Mouse (Mus musculus) forebrain, embryonic 14.5 days (tissue): ENCODE data around the gene Gpc6. TPM values are rescaled to one million over a fixed set of nuclear protein-coding genes. Genes with fewer than 3 reads are reported as not detected.

Source experiments
- ATAC-seq: fragments of 200-750 bp; cut with Nextera tagmentation; 2 replicates; pipeline ENCODE4 v1.8.0; 2017; ENCODE audit warnings: mild to moderate bottlenecking, moderate library complexity
- DNase-seq: peaks from one replicate; pipeline ENCODE4 v3.0.0-alpha.2; 2015; ENCODE audit warnings: low spot score
- H3K27ac ChIP-seq: fragments of 300-500 bp; sonication (generic); 2 replicates; pipeline ENCODE4 v1.5.1; 2014; ENCODE audit warnings: low read depth, mild to moderate bottlenecking, control low read depth, low read length, moderate library complexity
- H3K27me3 ChIP-seq: fragments of 300-500 bp; sonication (generic); replicated peaks from 2 replicates; pipeline ENCODE4 v1.6.1; 2014; ENCODE audit warnings: low read length, control low read depth, mixed read lengths; ENCODE audit not compliant: control insufficient read depth, insufficient read depth
- H3K36me3 ChIP-seq: fragments of 300-500 bp; sonication (generic); 2 replicates; pipeline ENCODE4 v1.6.1; 2014; ENCODE audit warnings: low read length, control low read depth; ENCODE audit not compliant: control insufficient read depth, insufficient read depth
- H3K4me1 ChIP-seq: fragments of 300-500 bp; sonication (generic); 2 replicates; pipeline ENCODE4 v1.6.1; 2014; ENCODE audit warnings: antibody characterized with exemption, low read length, control low read depth; ENCODE audit not compliant: control insufficient read depth, insufficient read depth
- H3K4me2 ChIP-seq: fragments of 300-500 bp; sonication (generic); 2 replicates; pipeline ENCODE4 v1.6.1; 2014; ENCODE audit warnings: mild to moderate bottlenecking, control low read depth, low read length
- H3K4me3 ChIP-seq: fragments of 300-500 bp; sonication (generic); 2 replicates; pipeline ENCODE4 v1.5.1; 2014; ENCODE audit warnings: low read depth, low read length, control low read depth
- H3K9ac ChIP-seq: fragments of 300-500 bp; sonication (generic); 2 replicates; pipeline ENCODE4 v1.6.1; 2014; ENCODE audit warnings: mild to moderate bottlenecking, low read length, control low read depth, moderate library complexity
- H3K9me3 ChIP-seq: fragments of 300-500 bp; sonication (generic); replicated peaks from 2 replicates; pipeline ENCODE4 v1.6.1; 2016; ENCODE audit warnings: low read length, control low read depth, mixed read lengths; ENCODE audit not compliant: control insufficient read depth
- WGBS: fragments of 180-500 bp; shearing (Covaris S2); extraction: QIAGEN DNeasy Blood & Tissue Kit; methylation state at CpG from one replicate; pipeline ENCODE4 v1.1.7; 2014; 5-methylcytosine and 5-hydroxymethylcytosine counted together
- polyA plus RNA-seq: library from polyadenylated mRNA; unstranded; fragments of >200 nt; fragmentation: Nextera tagmentation; extraction: Ambion mirVana; gene quantifications from 2 replicates; pipeline ENCODE4 v1.2.1, GENCODE M21; 2014

Gene Gpc6
- polyA plus RNA-seq, 1 experiment from 2014 or later: 9.0 TPM

DNA sequence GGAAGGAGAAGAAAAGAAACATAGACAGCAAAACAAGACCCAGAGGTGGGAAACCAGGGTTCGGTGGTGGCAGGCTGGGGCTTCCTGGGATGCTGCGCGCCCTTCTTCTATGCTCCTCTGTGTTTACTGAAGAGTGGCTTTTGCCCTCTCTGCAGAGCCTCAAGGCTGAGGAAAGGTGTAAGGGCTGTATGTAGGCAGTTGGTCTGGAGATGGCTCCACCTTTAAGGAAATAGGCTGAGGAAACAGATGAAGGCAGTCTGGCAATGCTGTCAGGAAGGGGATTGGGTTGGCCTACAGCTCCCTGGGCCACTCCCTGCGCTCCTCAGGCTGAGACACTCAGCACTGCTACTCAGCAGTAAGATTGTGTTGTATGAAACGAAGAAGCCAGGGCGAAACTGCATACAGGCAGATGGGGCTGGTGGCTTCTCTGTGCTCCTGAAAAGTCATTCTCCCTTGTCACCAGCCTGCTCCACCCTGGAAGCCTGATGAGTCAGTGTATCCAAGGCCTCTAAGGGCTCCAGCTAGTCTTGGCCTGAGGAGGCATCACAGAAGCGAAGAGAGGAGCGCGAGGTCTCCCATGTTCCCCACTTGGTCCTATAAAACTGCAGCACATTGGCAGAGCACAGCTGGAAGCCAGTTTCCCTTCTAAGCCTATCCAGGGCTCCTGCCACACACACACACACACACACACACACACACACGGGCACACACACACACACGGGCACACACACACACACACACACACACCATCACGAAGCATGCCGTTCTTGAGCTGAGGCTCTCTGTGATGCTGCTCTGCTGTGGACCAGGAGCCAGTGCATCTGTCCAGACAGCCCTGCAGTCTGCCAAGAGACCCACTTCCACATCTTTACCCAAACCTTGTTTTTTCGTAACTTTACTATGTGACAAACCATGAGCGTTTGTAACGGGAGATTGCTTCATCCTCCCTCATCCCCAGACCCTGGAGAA lies 1006.0 kb downstream of the Gpc6 start:
- H3K4me1 ChIP-seq: peaks cover 4% of the 10 kb centered on the region; the same call in 1 of the 2 replicates
- WGBS: 57% methylated on average over 16 of the region's 16 CpGs
- DNase-seq (no peak), ATAC-seq (peak; percentile 29; the same call in 1 of the 2 replicates)
- H3K27ac ChIP-seq: no peak overlapping the region
- no peak overlapping the region for H3K4me2 ChIP-seq
- H3K27me3 ChIP-seq: no peaks in the 10 kb centered on the region
- no peaks in the 10 kb centered on the region for H3K9me3 ChIP-seq
- no peaks in the 10 kb centered on the region for H3K36me3 ChIP-seq
- no peak overlapping the region for H3K9ac ChIP-seq
- H3K4me3 ChIP-seq: no peak overlapping the region

DNA sequence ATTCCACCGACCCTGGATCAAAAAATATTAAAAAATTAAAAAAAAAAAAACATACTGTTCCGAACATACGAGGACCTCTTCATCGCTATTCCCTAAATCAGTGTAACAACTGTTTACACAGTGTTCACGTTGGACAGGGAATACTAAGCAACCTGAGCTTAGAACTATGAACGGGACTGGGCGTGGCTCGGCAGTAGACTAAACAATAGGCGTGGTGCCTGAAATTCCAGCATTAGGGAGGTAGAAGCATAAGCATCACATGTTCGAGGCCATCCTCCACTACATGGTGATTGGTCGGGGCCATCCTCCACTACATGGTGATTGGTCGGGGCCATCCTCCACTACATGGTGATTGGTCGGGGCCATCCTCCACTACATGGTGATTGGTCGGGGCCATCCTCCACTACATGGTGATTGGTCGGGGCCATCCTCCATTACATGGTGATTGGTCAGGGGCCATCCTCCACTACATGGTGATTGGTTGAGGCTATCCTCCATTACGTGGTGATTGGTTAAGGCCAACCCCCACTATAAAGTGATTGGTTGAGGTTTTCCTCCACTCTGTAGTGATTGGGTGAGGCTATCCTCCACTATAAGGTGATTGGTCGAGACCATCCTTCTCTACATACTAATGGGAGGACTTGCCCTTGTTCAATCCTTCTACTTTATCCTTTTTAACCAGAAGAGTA lies 1007.2 kb downstream of the Gpc6 start:
- no peak overlapping the region for H3K9ac ChIP-seq
- ATAC-seq: no peak

DNA sequence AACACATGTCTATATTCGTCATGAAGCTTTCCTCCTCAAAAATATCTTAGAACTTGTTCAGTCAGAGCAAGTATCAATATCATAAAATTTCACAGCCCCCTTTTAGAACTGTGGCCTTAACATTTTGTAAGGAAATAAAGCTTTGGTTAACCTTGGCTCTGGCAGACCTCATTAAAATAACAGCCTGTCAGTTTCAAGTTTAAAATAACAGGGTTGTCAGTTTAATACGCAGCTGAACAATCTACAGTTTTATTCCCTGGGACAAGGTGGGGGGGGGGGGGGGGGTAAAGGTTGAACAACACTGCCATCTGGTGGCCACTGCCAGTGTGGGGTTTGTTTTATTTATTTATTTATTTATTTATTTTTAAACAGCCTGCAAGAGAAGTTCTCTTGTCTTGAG lies 1013.4 kb downstream of the Gpc6 start:
- no peak overlapping the region for H3K4me2 ChIP-seq
- H3K4me3 ChIP-seq: no peak overlapping the region
- 28% methylated on average over 2 of the region's 2 CpGs for WGBS
- H3K9me3 ChIP-seq: no peaks in the 10 kb centered on the region
- H3K27ac ChIP-seq: no peak overlapping the region
- H3K4me1 ChIP-seq: no peaks in the 10 kb centered on the region
- DNase-seq: peak; percentile 69
- H3K36me3 ChIP-seq: no peaks in the 10 kb centered on the region
- no peak overlapping the region for H3K9ac ChIP-seq
- peak; percentile 57; the same call in 1 of the 2 replicates for ATAC-seq
- H3K27me3 ChIP-seq: no peaks in the 10 kb centered on the region

More for the DNA sequence above, 1007.2 kb downstream of the Gpc6 start:
- Histone ChIP-seq H3K36me3 (no peaks in the 10 kb centered on the region), H3K4me3 (no peak overlapping the region), H3K27ac (no peak overlapping the region), H3K27me3 (no peaks in the 10 kb centered on the region), H3K9me3 (no peaks in the 10 kb centered on the region), H3K4me1 (peaks cover 4% of the 10 kb centered on the region; the same call in 1 of the 2 replicates), H3K4me2 (no peak overlapping the region)
- 96% methylated on average over 15 of the region's 17 CpGs for WGBS
- no peak for DNase-seq

DNA sequence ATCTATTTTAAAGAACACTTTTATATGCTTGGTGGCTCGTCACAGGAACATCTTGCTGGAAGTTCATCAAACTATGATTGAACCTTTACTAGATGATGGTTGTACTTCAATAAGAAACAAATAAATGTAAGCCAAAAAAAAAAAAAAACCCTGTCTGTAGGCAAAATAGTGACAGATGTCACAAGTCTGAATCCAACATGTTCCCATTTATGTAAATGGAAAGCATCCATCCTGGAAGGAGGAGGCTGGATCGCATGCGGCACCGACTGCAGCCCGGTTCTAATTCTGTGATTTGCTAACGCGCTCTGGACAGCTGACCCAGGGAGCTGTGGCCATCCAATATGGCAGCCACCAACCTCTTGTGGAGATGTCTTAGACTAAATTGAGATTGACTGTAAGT lies 1014.4 kb downstream of the Gpc6 start:
- 78% methylated on average over 7 of the region's 7 CpGs for WGBS
- H3K9me3 ChIP-seq: no peaks in the 10 kb centered on the region
- no peak overlapping the region for H3K4me3 ChIP-seq
- no peak overlapping the region for H3K9ac ChIP-seq
- H3K36me3 ChIP-seq: no peaks in the 10 kb centered on the region
- DNase-seq (peak; percentile 73), ATAC-seq (peak; percentile 35; the same call in 1 of the 2 replicates)
- H3K27ac ChIP-seq: no peak overlapping the region
- no peaks in the 10 kb centered on the region for H3K4me1 ChIP-seq
- H3K27me3 ChIP-seq: no peaks in the 10 kb centered on the region
- H3K4me2 ChIP-seq: no peak overlapping the region

DNA sequence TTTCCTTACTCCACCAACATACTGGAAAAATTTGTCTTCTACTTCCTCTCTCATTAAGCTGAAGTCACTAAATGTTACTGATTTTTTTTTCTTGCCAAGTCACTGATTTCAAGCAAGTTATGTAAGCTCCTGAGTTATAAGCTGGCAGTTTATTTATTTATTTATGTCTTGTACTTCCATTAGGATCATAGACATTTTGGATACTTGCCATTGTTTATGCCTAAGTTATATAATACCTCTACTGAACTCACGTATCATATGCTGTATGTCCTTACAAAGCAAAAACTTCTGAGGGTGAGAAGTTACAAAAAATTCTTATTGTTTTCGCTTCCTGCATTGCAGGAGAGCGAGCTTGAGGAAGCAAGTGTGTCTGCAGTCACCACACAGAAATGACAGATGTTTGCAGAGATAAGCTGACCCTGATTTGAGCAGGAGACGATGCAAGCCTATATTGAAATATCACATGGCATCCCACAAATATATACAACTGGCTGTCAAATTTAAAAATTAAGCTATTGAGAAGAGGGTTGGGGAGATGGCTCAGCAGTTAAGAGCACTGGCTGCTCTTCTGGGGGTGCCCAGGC lies 1020.9 kb downstream of the Gpc6 start:
- no peaks in the 10 kb centered on the region for H3K27me3 ChIP-seq
- ATAC-seq (no peak), DNase-seq (no peak)
- 90% methylated on average over 4 of the region's 4 CpGs for WGBS
- no peak overlapping the region for H3K27ac ChIP-seq
- no peaks in the 10 kb centered on the region for H3K4me1 ChIP-seq
- no peak overlapping the region for H3K4me3 ChIP-seq
- H3K36me3 ChIP-seq: no peaks in the 10 kb centered on the region
- H3K9me3 ChIP-seq: no peaks in the 10 kb centered on the region
- H3K9ac ChIP-seq: no peak overlapping the region
- H3K4me2 ChIP-seq: no peak overlapping the region

DNA sequence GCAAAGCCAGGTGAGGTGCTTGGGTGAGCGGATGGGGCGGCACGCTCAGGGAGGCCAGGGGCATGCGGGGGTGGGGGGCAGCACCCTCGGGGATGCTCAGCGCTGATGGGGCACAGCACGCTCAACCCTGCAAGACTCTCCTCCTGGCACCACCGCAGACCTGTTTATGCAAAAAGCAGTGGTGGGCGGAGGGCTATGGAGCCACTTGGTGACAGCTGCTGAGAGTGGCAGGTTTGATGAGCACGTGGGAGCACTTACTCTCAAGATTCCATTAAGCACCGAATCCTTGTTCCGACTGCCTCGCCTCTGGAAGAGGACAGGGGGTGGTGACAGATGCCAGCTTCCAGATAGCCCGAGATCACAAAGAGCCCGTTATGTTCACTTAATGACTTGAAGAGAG lies 1026.2 kb downstream of the Gpc6 start:
- H3K36me3 ChIP-seq: no peaks in the 10 kb centered on the region
- no peak overlapping the region for H3K9ac ChIP-seq
- H3K9me3 ChIP-seq: no peaks in the 10 kb centered on the region
- peak overlapping the region; percentile 8; the same call in 1 of the 2 replicates for H3K4me2 ChIP-seq
- ATAC-seq: peak; percentile 76
- WGBS: 61% methylated on average over 15 of the region's 15 CpGs
- no peak overlapping the region for H3K4me3 ChIP-seq
- no peaks in the 10 kb centered on the region for H3K27me3 ChIP-seq
- peak; percentile 60 for DNase-seq
- no peak overlapping the region for H3K27ac ChIP-seq
- no peaks in the 10 kb centered on the region for H3K4me1 ChIP-seq

DNA sequence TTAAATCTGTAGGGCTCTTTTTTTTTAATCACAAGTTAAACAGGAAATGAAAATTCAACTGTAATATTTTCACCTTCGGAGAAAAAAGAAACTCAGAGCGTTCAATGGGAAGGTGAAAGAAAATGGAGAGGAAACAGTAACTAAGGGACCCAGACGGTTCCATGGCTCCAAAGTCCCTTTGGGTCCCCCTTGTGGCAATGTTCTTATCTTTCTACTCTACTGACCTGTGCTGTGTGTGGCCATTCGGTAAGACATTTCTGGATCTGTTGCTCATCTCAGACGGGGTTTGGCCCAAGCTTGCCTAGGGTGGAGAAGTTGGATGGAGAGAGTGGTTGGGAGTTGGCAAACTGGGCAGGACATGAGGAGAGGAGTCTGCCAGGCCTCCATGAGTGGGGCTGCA lies 1026.6 kb downstream of the Gpc6 start:
- 55% methylated on average over 5 of the region's 5 CpGs for WGBS
- H3K27me3 ChIP-seq: no peaks in the 10 kb centered on the region
- no peak overlapping the region for H3K9ac ChIP-seq
- no peaks in the 10 kb centered on the region for H3K4me1 ChIP-seq
- no peak overlapping the region for H3K27ac ChIP-seq
- no peak overlapping the region for H3K4me3 ChIP-seq
- H3K4me2 ChIP-seq: peak overlapping the region; percentile 8; the same call in 1 of the 2 replicates
- H3K36me3 ChIP-seq: no peaks in the 10 kb centered on the region
- ATAC-seq (peak; percentile 60; the same call in 1 of the 2 replicates), DNase-seq (peak; percentile 47)
- H3K9me3 ChIP-seq: no peaks in the 10 kb centered on the region

DNA sequence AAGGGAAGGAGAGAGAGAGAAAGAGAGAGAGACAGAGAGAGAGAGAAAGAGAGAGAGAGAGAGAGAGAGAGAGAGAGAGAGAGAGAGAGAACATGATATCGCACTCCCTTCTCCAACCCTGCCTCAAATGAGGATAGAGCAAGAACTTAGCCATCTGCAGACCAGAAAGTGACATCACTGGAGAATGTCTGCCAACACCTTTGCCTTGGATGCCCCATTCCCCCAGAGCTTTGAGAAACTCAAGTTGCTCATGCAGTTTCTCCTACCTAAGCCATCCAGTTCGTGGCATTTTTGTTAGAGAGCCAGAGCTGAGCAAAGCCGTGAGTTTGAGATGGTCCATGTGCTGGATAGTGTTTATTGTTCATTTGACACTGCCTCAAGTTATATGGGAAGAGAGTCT lies 1030.9 kb downstream of the Gpc6 start:
- 96% methylated on average over 3 of the region's 3 CpGs for WGBS

More for the DNA sequence above, 1030.9 kb downstream of the Gpc6 start:
- H3K36me3 ChIP-seq: no peaks in the 10 kb centered on the region
- H3K9me3 ChIP-seq: no peaks in the 10 kb centered on the region
- H3K27me3 ChIP-seq: no peaks in the 10 kb centered on the region
- H3K9ac ChIP-seq: no peak overlapping the region
- no peak overlapping the region for H3K4me3 ChIP-seq
- H3K4me2 ChIP-seq: no peak overlapping the region
- H3K27ac ChIP-seq: no peak overlapping the region
- DNase-seq (no peak), ATAC-seq (no peak)
- H3K4me1 ChIP-seq: no peaks in the 10 kb centered on the region
